Mouse (Mus musculus): Measurements from ENCODE around the gene Pof1b.

Pof1b gene

GRCm38 (mm10) chrX:112698508-112698907 lies at the start of gene Pof1b:
Gene Pof1b (minus strand): TSS chrX:112698651.
- no peak for DNase-seq (ENCODE audit: low read depth, low spot score)

- no peak for DNase-seq (ENCODE audit: low read depth, low spot score)
Measured at GRCm38 (mm10) chrX:112716587-112716986, 18.1 kb upstream of the Pof1b start.

- DNase-seq (ENCODE audit: low read depth, low spot score), result no peak
Measured at GRCm38 (mm10) chrX:112694392-112694791, 4.1 kb downstream of the Pof1b start.

- no peak for DNase-seq (ENCODE audit: low read depth, low spot score)
Measured at GRCm38 (mm10) chrX:112680605-112681004, 17.8 kb downstream of the Pof1b start.

- DNase-seq (ENCODE audit: low read depth, low spot score), result no peak
Measured at GRCm38 (mm10) chrX:112675525-112675924, 22.9 kb downstream of the Pof1b start.

- DNase-seq (ENCODE audit: low read depth, low spot score), result peak; percentile 32
Measured at GRCm38 (mm10) chrX:112601306-112602120, 96.9 kb downstream of the Pof1b start.

GRCm38 (mm10) chrX:112600511-112601305 lies 97.7 kb downstream of the Pof1b start, which contains the start of gene Zfp711:
Gene Zfp711 (plus strand): TSS chrX:112600526.
- peak; percentile 95 for DNase-seq (ENCODE audit: low read depth, low spot score)

All from mesoderm, embryonic 11.5 days (tissue).